In the genomic region with DNA sequence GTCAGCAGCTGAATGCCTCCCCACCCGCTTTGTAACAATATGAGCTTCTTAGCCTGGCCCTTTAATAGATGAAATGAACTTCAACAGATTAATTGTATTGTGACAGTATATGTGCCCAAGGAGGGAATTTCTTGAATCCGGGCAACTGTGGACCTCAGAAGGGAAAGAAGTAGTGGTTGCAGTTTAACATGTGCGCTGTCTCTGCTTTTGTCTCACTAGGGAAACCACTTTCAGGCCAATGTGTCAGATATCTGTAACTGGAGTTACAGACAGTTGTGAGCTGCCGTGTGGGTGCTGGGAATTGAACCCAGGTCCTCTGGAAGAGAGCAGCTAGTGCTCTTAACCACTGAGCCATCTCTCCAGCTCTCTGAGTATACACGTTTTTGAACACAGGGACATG, we compare ENCODE assay signal across 17 mouse cellular contexts.
DNase-seq lines count a peak whose midpoint lies in the region; ATAC-seq and TF ChIP-seq lines count a peak whose summit lies in the region.
"Had no signal": no experiment of that assay in that cellular context is flagged by ENCODE, and none has a peak within 500 bp of the region (broad histone marks: within the 10 kb centered on the region; RNA-seq: fewer than 3 reads in every experiment).

No protein-coding gene starts in this region.

- ATAC-seq in forebrain, embryonic 11.5 days (replicated peaks; ENCODE audit: low FRiP score), result no peak
- ATAC-seq in forebrain, postnatal 0 days, result no peak
- no peak for ATAC-seq in heart, embryonic 15.5 days (replicated peaks; ENCODE audit: insufficient number of reproducible peaks, insufficient read depth, low FRiP score, low read depth)
- no peak for ATAC-seq in kidney, embryonic 16.5 days (ENCODE audit: low FRiP score, low TSS enrichment)
- ATAC-seq in neural tube, embryonic 15.5 days (ENCODE audit: low FRiP score), result no peak
- ATAC-seq: inflammation-experienced regulatory T-cells, adult 6 months; midbrain, embryonic 15.5 days had no signal

- peak overlapping the region; percentile 34; the same call in 1 of the 2 replicates for H3K27ac ChIP-seq in forebrain, embryonic 11.5 days (ENCODE audit: low read depth, low read length)
- no peak overlapping the region for H3K27ac ChIP-seq in forebrain, postnatal 0 days (ENCODE audit: low read depth, low read length)
- peak overlapping the region; percentile 83 for H3K27ac ChIP-seq in heart, embryonic 15.5 days
- H3K27ac ChIP-seq in kidney, embryonic 16.5 days (ENCODE audit: low read length), result peak overlapping the region; percentile 29; the same call in 1 of the 2 replicates
- H3K27ac ChIP-seq in neural tube, embryonic 15.5 days (replicated peaks), result no peak overlapping the region
- H3K27ac ChIP-seq: embryonic facial prominence, embryonic 13.5 days; hindbrain, embryonic 12.5 days; midbrain, embryonic 15.5 days had no signal

- no peak overlapping the region for H3K9ac ChIP-seq in forebrain, embryonic 11.5 days (ENCODE audit: low read length)
- H3K9ac ChIP-seq in forebrain, postnatal 0 days, result no peak overlapping the region
- H3K9ac ChIP-seq in heart, embryonic 15.5 days, result no peak overlapping the region
- no peak overlapping the region for H3K9ac ChIP-seq in kidney, embryonic 16.5 days (replicated peaks; ENCODE audit: low read length)
- H3K9ac ChIP-seq in neural tube, embryonic 15.5 days (replicated peaks), result no peak overlapping the region
- H3K9ac ChIP-seq: embryonic facial prominence, embryonic 13.5 days; hindbrain, embryonic 12.5 days; midbrain, embryonic 15.5 days had no signal

- no peaks in the 10 kb centered on the region for H3K27me3 ChIP-seq in forebrain, embryonic 11.5 days (ENCODE audit: control insufficient read depth, insufficient read depth, low read length)
- no peaks in the 10 kb centered on the region for H3K27me3 ChIP-seq in forebrain, postnatal 0 days (ENCODE audit: insufficient read depth, low read length)
- no peaks in the 10 kb centered on the region for H3K27me3 ChIP-seq in heart, embryonic 15.5 days
- H3K27me3 ChIP-seq in kidney, embryonic 16.5 days (ENCODE audit: insufficient read depth, low read length), result no peaks in the 10 kb centered on the region; the same call in 1 of the 2 replicates
- no peaks in the 10 kb centered on the region; the same call in 1 of the 2 replicates for H3K27me3 ChIP-seq in neural tube, embryonic 15.5 days (replicated peaks)

- no peak for TF ChIP-seq CTCF in forebrain, postnatal 0 days (IDR thresholded peaks at IDR 0.05; ENCODE audit: low read depth)

- no peak overlapping the region for H3K4me3 ChIP-seq in forebrain, embryonic 11.5 days (ENCODE audit: low read depth, low read length)
- no peak overlapping the region for H3K4me3 ChIP-seq in forebrain, postnatal 0 days (ENCODE audit: low read depth, low read length)
- no peak overlapping the region for H3K4me3 ChIP-seq in heart, embryonic 15.5 days
- H3K4me3 ChIP-seq in kidney, embryonic 16.5 days (ENCODE audit: low read length), result no peak overlapping the region
- no peak overlapping the region for H3K4me3 ChIP-seq in neural tube, embryonic 15.5 days (replicated peaks)
- H3K4me3 ChIP-seq: embryonic facial prominence, embryonic 13.5 days; hindbrain, embryonic 12.5 days; midbrain, embryonic 15.5 days had no signal

- no peaks in the 10 kb centered on the region for H3K36me3 ChIP-seq in forebrain, embryonic 11.5 days (ENCODE audit: control insufficient read depth, insufficient read depth, low read length)
- H3K36me3 ChIP-seq in forebrain, postnatal 0 days (ENCODE audit: insufficient read depth), result no peaks in the 10 kb centered on the region
- H3K36me3 ChIP-seq in heart, embryonic 15.5 days, result no peaks in the 10 kb centered on the region
- H3K36me3 ChIP-seq in kidney, embryonic 16.5 days (ENCODE audit: insufficient read depth, low read length), result no peaks in the 10 kb centered on the region
- H3K36me3 ChIP-seq in neural tube, embryonic 15.5 days, result no peaks in the 10 kb centered on the region
- H3K36me3 ChIP-seq: embryonic facial prominence, embryonic 13.5 days; hindbrain, embryonic 12.5 days; midbrain, embryonic 15.5 days had no signal

- no peak overlapping the region for H3K4me2 ChIP-seq in forebrain, embryonic 11.5 days (ENCODE audit: low read depth, low read length, severe bottlenecking)
- H3K4me2 ChIP-seq in forebrain, postnatal 0 days (ENCODE audit: low read depth), result no peak overlapping the region
- no peak overlapping the region for H3K4me2 ChIP-seq in heart, embryonic 15.5 days
- no peak overlapping the region for H3K4me2 ChIP-seq in kidney, embryonic 16.5 days (replicated peaks; ENCODE audit: low read depth, low read length)
- H3K4me2 ChIP-seq in neural tube, embryonic 15.5 days, result no peak overlapping the region
- H3K4me2 ChIP-seq: embryonic facial prominence, embryonic 13.5 days; hindbrain, embryonic 12.5 days; liver, embryonic 11.5 days; midbrain, embryonic 15.5 days had no signal

- 62% methylated on average over 5 of the region's 5 CpGs for WGBS in forebrain, embryonic 11.5 days
- 60% methylated on average over 5 of the region's 5 CpGs for whole genome bisulfite sequencing in forebrain, postnatal 0 days
- 84% methylated on average over 5 of the region's 5 CpGs for WGBS in heart, embryonic 15.5 days
- WGBS in kidney, embryonic 16.5 days, result 84% methylated on average over 5 of the region's 5 CpGs
- 77% methylated on average over 5 of the region's 5 CpGs for WGBS in neural tube, embryonic 15.5 days

- peaks cover 31% of the 10 kb centered on the region for H3K4me1 ChIP-seq in forebrain, embryonic 11.5 days (replicated peaks; ENCODE audit: control insufficient read depth, insufficient read depth, low read length)
- peaks cover 2% of the 10 kb centered on the region; the same call in 1 of the 2 replicates for H3K4me1 ChIP-seq in forebrain, postnatal 0 days (ENCODE audit: insufficient read depth)
- H3K4me1 ChIP-seq in heart, embryonic 15.5 days (replicated peaks), result peaks cover 34% of the 10 kb centered on the region
- peaks cover 46% of the 10 kb centered on the region for H3K4me1 ChIP-seq in kidney, embryonic 16.5 days (ENCODE audit: insufficient read depth, low read length)
- H3K4me1 ChIP-seq in neural tube, embryonic 15.5 days, result peaks cover 22% of the 10 kb centered on the region

- no peaks in the 10 kb centered on the region; the same call in 1 of the 2 replicates for H3K9me3 ChIP-seq in forebrain, embryonic 11.5 days (ENCODE audit: control insufficient read depth, low read length)
- no peaks in the 10 kb centered on the region for H3K9me3 ChIP-seq in forebrain, postnatal 0 days (ENCODE audit: low read length)
- no peaks in the 10 kb centered on the region for H3K9me3 ChIP-seq in heart, embryonic 15.5 days (replicated peaks)
- no peaks in the 10 kb centered on the region for H3K9me3 ChIP-seq in kidney, embryonic 16.5 days (ENCODE audit: low read length)
- no peaks in the 10 kb centered on the region for H3K9me3 ChIP-seq in neural tube, embryonic 15.5 days (replicated peaks)
- H3K9me3 ChIP-seq: embryonic facial prominence, embryonic 13.5 days; hindbrain, embryonic 12.5 days; midbrain, embryonic 15.5 days had no signal

- no peak for DNase-seq in forebrain, embryonic 11.5 days (ENCODE audit: low spot score)
- DNase-seq in forebrain, postnatal 0 days, result no peak
- DNase-seq in heart, postnatal 4 days, result no peak
- no peak for DNase-seq in kidney, postnatal 25 days
- peak; percentile 19 for DNase-seq in neural tube, embryonic 10.5 days (ENCODE audit: extremely low spot score, low spot score)
- DNase-seq: adrenal gland, postnatal 14 days; cerebellum, adult 11 months; gastrocnemius, postnatal 14 days; right cerebral cortex, postnatal 25 days had no signal

Comparison
In these comparisons a context has a peak if more than half of its experiments do, and no peak if none do; other contexts are left out.
1. H3K27ac ChIP-seq: peak in forebrain, embryonic 11.5 days (single experiment), heart, embryonic 15.5 days (single experiment) and kidney, embryonic 16.5 days (single experiment); none in forebrain, postnatal 0 days (single experiment) and neural tube, embryonic 15.5 days (single experiment).